Mouse (Mus musculus): ENCODE results near the gene Tnfsf12.

Tnfsf12 gene

DNA sequence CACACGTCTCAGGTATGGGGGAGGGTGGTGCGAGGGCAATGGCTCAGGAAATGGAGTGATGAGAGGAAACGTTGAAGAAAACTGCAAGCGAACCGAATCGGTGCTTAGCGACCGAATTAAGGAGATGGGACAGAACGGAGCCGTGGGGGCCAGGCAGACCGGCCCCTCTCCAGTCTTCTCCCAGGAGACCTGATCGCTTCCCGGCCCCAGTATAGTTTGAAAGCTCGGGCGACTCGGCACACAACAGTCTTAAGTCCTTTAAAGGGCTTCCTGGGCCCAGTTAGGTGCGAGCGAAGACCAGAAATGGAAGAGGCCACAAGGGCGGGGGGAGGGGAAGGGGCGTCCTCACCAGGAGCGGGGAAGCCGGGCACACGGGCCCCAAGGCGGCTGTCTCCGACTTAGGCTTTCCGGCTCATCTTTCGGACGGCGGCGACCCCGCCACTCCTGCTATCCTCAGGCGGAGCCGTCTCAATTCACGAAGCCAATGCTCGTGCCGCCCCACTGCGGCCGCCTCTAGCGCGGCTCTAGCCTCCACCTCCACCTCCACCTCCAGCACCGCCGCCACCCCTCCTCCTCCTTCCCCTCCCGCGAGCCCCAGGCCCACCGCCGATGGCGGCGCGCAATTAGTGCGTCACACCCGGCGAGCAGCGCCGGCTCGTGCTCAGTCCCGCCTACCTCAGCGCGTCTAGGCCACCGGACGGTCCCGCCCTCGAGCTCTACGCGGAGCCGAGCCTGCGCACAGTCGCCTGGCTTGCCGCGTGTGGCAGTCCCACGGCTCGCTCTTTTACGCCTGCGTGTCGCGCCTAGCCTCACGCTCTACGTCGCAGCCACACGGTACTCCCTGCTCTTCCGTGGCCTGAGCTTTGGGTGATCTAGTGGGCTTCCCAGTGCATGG lies 14.1 kb downstream of the Tnfsf12 start, which contains the start of gene Senp3:
Gene Senp3 (minus strand): TSS at position 771 of the 895 bp plus-strand sequence.
- peak; percentile 97 for DNase-seq (ENCODE audit: low read depth, low spot score)

DNA sequence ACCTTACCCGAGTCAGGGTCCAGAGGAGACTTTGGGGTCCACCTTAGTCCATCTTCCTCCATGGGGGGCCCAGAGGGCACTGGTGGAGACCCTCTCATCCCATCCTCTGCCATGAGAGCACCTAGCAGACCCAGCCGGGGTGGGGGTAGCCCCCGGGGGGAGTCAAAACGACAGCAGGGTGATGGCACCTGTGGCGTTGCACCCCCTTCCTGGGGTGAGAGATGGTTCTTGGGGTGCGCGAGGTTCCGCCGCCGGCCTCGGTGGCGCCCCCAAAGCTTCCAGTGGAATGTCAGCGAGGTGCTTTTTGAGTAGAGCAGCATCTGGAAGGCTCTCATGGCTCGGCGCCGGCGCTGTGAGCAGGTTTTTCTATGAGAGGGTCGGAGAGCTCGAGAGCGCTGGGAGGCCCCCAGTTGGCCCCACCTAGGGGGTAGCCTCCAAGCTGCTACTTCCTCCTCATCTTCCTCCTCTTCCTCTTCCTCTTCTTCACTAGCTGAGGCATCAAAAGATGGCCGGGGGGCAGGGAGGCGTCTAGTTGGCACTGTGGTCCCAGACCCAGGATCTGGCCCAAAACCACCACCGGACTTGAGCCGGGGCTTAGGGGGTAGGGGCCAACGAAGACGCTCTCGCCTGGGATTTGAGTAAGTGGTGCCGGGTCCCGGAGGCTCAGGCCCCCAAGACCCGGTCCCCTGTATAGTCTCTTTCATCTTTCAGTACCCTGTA lies 15.4 kb downstream of the Tnfsf12 start:
- DNase-seq (ENCODE audit: low read depth, low spot score) = no peak

DNA sequence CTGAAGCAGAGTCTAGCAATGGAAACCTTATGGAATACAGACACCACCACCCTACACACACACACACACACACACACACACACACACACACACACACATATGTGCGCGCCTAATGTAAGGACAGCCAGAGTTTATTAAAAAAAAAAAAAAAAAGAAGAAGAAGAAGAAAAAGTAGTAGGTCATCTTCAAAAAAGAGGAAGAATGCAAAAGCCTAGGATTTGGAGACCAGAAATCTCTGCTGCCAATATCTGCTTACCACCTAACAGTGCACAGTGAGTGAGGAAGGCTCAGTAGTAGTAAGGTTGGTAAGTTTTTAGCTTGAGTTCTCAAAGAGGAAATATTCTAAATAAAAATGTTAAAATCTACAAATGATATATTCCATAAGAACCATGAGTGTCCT lies 16.5 kb downstream of the Tnfsf12 start:
- DNase-seq (ENCODE audit: low read depth, low spot score) = no peak

DNA sequence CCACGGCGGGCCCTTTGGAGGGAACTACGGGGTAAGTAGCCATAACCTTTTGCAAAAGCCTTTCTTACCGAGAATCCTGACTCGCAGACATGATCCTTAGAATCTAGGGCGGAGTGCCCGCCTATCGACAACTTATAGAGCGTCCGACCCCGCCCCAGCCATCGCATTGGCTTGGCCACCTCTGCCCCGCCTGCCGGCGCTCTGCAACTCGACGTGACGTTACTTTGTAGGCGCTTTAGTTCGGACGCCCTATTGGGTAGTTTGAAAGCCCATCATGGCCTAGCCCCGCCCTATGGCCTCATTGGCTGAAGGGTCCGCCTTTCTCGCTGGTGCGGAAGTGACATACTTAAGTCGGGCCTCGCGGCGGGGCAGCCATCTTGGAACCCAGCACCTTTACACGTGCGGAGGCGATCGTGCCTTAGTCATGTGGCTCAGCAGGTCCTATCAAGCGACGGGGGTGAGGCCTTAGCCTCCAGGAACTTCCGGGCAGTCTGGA lies 23.4 kb downstream of the Tnfsf12 start, which contains the start of gene Eif4a1:
Gene Eif4a1 (minus strand): TSS at position 213 of the 496 bp plus-strand sequence.
- peak; percentile 100 for DNase-seq (ENCODE audit: low read depth, low spot score)

DNA sequence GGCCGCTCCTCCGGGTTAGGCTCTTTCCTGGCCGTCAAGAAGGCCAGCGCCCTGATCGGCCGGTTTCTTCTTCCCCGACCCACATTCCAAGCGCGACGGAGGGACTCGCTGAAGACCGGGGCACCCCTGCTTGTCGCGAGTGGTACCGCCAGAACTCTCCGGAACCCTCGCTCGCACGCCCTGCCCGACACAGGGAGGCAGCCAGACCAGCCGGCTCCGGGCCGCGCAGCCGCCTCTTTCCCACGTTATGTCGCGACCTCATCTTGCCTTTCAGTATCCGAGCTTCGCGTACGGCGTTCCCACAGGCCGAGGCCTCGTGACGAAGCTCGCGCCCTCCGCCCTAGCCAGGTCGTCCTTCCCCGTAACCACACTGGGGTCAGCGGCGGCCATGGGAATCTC lies 23.9 kb downstream of the Tnfsf12 start:
- DNase-seq (ENCODE audit: low read depth, low spot score) = no peak

DNA sequence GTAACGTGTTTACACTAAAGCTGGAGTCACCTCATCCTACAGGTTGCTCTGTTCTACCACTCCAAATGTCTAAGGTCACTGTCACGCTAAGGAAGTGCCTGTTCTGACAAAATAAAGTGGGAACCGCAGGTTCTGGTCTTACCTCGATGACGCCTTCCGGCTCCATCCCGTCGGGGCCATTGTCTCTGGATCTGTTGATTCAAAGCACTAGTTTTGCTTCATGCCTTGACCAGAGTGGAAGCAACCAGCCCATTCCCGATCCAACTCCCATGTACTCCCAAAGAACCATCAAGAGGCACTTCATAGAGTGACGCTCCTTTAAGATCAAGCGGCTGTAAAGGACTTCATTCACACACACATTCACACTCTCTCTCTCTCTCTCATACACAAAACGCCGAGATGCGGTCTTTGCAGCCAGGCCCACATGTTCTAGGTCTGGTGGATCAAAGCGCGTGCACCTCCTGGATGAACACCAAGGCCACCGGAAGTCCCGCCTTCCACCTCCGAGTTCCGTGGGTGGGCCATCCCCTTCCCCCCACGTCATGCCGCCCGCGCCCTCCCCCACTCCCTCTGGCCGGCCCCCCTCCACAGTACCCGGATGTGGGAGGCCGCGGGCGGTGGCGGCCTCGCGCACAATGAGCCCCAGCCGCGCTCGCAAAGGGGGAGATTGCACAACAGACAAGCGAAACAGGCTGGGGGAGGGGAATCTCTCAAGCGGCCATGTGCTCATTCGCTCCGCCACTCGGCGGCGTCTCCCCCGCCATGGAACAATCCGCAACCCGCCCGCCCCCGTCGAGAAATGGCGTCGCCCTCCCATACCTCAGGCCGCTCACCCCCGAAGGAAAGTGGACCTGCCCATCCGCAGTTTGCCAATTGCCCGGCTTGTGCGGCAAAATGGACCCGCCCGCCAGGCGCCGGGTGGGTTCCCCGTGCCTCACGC lies 24.6 kb downstream of the Tnfsf12 start:
- DNase-seq (ENCODE audit: low read depth, low spot score) = peak; percentile 95

DNA sequence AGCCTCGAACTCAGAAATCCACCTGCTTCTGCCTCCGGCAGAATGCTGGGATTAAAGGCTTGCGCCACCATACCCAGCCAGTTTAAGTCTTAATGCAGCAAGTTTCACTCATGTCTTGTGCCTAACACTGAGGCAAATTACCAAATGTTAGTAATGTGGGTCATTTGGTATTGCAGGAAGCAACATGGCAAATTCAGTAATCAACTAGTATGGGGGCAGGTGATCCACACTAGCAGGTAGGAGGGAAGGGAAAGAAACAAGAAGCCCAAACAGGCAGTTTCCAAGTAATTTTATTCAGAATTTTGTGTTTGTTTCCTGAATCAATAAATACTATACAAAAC lies 29.0 kb downstream of the Tnfsf12 start:
- DNase-seq (ENCODE audit: low read depth, low spot score) = no peak

DNA sequence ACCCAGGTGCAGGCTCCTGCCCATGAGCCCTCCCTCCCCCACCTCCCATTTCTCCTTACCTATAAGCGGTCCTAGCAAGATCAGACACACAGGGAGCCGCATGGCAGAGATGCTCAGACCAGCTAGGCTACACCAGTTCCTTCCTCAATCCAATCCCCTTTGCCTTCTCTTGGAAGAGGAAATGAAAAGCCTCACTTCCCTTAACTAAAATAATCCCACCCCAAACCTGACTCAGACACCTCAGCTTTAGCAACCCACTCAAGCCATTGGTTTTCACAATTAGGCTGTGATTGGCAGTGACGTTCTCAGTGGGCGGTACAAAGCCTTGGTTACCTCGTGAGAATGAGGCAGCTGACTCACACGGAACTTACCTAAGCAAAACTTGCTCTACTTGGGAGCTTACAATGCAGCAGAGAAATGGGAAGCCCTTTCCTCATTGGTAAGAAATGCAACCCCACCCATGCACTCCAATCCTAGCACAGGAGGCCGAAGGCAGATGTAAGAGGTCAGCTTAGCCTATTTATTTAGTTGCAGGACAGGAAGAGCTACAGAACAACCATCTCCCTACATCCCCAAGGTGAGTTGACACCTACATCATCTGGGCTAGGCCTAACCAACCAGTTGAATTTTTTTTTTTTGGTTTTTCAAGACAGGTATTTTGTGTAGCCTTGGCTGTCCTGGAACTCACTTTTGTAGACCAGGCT lies 29.5 kb downstream of the Tnfsf12 start, which contains the start of gene Cd68:
Gene Cd68 (minus strand): TSS at position 193 of the 704 bp plus-strand sequence.
- no peak for DNase-seq (ENCODE audit: low read depth, low spot score)

DNA sequence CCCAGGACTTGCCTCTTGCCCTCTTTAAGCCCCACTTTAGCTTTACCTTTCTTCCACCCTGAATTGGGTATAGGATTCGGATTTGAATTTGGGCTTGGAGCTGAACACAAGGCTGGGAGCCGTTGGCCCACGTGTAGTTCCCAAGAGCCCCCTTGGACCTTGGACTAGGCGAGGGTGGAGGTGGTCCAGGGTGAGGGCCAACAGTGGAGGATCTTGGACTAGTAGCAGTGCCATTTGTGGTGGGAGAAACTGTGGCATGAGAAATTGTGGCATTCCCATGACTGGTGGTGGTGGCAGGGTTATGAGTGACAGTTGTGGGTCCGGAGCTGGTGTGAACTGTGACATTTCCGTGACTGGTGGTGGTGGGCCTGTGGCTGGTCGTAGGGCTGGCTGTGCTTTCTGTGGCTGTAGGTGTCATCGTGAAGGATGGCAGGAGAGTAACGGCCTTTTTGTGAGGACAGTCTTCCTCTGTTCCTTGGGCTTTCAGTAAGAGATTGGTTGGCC lies 30.1 kb downstream of the Tnfsf12 start:
- no peak for DNase-seq (ENCODE audit: low read depth, low spot score)

DNA sequence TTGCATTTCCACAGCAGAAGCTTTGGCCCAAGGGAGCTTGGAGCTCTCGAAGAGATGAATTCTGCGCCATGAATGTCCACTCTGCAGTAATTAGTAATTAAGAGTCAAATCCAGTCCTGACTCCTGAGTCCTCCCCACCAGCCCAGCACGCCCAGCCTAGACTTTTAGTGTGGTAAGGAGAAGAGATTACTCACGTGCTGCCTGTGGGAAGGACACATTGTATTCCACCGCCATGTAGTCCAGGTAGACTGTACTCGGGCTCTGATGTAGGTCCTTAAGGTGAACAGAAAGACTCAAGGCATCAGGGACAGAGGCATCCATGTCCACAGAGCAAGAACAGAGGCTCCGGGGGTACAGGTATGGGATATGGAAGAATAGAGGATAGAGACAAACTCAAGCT lies 30.8 kb downstream of the Tnfsf12 start:
- no peak for DNase-seq (ENCODE audit: low read depth, low spot score)

DNA sequence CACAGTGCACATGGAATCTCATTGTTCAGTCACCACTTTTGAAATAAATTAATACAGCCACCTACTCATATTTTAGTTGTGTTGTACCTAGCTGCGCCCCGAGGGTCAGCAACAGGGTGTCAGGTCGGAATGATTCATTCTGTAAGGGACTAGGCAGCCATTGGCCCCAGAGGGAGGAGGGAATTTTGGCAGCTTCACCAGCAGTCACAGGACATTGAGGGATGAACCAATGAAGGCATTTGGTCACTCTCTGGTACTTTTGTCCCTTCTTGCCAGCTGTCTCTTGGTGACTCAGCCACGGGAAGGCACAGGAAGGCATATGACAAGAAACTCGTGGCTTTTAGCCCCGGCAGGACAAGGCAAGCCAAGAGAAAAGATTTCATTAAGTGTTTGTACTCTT lies 31.9 kb downstream of the Tnfsf12 start:
- no peak for DNase-seq (ENCODE audit: low read depth, low spot score)

DNA sequence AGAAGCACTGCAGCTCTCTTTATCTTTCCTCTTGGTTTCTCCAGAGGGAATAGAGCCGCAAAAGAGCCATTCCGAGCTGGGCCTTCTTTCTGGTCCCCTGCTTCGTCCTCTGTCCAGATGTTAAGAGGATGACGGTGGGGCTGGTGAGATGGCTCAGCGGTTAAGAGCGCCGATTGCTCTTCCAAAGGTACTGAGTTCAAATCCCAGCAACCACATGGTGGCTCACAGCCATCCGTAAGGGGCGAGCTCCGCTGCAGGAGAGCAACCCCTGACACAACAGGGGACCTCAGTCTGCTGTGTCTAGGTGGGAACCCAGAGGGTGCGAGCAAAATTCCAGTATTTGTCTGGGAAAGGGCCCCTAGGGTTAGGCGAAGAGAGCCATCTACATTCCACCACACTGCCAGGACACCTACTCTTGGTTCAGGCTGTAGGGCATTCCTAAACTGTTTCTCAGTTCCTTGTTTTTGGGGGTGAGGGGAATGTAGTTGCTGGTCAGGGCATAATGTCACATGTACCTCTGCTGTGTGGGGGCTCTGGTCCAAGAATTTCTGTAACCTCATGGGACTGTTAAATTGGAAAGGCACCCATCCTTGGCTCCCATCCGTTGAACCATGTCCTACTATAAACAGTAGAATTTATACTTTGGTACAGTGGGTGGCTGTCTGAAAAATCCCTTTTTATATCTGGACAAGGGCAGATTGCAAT lies 32.5 kb downstream of the Tnfsf12 start:
- DNase-seq (ENCODE audit: low read depth, low spot score) = no peak

DNA sequence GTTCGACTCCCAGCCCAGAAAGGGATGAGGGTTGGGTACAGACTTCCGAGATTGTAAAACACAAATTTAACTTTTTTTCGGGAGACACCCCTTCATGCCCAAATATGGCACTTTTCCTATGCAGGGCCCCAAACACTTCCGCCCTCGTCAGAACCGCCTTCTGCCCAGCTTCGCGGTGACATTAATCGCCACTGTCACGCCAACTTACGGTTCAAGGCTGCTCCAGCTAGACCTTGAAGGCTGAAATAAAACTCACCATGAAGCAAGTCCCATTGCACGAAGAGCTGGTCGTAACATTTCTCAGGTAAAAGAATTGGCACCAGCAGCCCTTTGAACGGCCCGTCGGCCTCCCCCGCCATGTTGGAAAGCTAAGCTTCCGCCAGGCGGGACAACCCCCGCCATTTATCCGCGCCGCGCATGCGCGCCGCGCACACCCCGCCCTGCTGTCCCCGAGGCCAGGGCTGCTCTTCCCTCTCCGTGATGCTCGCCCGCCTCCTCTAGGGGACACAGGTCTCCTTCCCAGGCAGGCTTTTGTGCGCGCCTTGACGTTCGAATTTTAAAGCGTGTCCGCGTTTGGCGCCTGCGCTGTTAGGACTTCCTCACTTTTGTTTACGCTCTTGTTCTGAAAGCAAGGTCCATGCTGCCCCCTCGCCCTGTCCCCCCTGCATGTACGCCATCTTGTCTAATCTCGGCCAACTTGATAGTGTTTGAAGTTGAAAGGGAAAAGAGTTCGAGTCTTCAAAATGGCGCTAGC lies 33.3 kb downstream of the Tnfsf12 start, which contains the start of gene Mpdu1:
Gene Mpdu1 (minus strand): TSS at position 430 of the 754 bp plus-strand sequence.
- peak; percentile 98 for DNase-seq (ENCODE audit: low read depth, low spot score)

DNA sequence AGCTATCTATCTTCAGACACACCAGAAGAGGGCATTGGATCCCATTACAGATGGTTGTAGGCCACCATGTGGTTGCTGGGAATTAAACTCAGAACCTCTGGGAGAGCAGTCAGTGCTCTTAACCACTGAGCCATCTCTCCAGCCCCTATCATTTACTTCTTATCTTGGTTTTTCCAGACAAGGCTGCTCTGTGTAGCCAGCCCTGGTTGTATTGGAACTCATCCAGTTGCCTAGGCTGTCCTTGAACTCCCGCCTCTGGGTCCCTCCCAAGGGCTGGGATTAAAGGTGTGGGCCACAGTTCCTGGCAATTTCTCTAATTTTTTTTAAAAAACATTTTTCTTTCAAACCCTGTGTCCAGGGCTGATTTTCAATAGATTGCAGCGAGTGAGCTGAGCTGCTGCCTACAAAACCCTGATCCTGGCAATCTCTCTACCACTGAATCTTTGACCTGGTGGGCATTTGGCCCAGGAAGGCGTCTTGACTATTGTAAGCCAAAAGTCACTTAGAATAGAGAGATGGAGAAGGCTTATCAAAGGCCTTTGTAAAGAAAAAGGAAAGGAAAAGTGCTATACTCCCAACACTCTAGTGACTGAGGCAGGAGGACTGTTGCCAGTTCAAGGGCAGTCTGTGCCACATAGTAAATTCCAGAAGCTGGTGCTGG lies 34.3 kb downstream of the Tnfsf12 start:
- no peak for DNase-seq (ENCODE audit: low read depth, low spot score)

DNA sequence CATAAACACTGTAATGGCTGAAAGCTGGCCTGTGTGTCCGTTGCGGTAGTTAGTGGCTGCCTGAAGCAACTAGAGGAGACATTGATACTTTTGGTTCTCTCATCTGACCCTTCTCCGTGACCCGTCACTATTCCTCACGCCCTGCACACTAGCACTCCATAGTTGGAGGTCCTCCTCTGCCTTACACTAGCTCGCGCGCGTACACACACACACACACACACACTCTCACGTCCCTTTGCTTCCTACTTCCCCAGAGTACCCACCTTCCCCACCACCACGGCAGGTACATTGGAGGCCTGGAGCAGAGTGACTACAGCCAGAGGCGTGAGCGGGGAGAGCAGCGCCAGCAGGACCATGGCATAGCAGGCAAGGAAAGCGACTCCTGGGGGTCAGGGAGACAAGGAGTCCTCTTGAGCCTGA lies 38.2 kb downstream of the Tnfsf12 start:
- no peak for DNase-seq (ENCODE audit: low read depth, low spot score)

DNA sequence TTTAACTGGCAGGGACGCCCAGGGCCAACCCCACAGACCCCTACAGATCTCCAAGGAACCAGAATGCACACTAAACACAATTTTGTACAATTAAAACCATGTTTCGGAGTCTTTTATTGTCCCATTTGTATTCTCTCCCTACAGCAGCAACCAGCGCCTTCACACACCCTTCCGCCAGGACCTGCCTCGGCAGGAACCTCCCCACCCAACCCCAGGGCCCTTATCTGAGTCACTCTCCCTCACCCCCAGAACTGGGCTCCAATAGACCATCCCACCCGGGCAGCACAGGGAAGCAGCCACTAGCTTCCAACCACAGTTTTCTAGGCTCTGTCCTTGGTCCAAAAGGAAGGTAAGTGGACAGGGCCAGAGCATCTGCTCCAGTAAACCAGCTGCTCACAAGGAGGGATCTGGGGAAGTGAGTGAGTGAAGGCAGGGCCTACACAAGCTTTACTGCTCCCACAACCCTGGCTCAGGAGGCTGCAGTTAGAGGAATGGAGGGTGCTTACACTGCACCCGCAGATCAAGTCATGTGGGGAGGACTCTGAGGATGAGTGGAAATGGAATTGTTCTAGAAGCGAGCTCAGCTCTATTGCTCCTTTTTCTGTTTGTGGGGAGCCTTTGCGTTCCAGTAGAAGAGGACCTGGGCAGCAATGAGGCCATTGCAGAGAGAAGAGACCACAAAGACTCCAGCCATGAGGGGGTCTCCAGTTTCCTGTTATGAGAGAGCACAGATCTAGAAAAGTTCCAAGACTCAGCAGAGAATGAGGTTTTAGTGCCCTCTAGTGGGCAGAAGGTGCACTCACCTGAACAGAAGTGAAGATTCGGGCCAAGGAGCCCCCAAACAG lies 38.8 kb downstream of the Tnfsf12 start:
- DNase-seq (ENCODE audit: low read depth, low spot score) = no peak

DNA sequence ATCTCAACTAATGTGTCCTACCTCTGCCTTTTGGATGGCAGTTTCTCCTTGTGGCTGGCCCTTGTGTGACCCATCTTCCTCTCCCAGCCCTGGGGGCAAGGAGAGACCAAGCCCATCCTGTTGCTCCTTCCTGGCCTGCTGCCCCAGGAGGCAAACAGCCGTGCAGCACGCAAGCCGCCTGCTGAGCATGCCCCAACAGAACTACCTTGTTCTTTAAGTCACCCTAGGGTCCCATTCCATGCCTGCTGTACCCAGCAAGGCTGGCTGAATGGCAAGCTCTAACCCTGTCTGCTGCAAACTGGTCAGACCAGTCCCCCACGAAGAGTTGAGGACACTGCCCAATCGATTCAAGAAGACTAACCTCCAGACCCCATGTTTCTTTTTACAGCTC lies 39.6 kb downstream of the Tnfsf12 start:
- DNase-seq (ENCODE audit: low read depth, low spot score) = no peak

Data from skeletal muscle tissue, adult 2 months (tissue).